Mouse (Mus musculus) embryonic facial prominence, embryonic 13.5 days (tissue): Measurements from ENCODE around the gene Bin2. TPM values are rescaled to one million over a fixed set of nuclear protein-coding genes. Genes with fewer than 3 reads are reported as not detected.

Experiments
- ATAC-seq: fragments of 200-750 bp; cut with Nextera tagmentation; 2 replicates; pipeline ENCODE4 v1.8.0; 2017; ENCODE audit warnings: low read depth; ENCODE audit not compliant: insufficient number of reproducible peaks, insufficient read depth, low FRiP score, low TSS enrichment
- H3K27ac ChIP-seq: fragments of 300-500 bp; sonication (generic); 2 replicates; pipeline ENCODE4 v1.5.1; 2015; ENCODE audit warnings: moderate library complexity, mild to moderate bottlenecking, inconsistent platforms
- H3K27me3 ChIP-seq: fragments of 300-500 bp; sonication (generic); 2 replicates; pipeline ENCODE4 v1.6.1; 2015; ENCODE audit warnings: mild to moderate bottlenecking, inconsistent platforms
- H3K36me3 ChIP-seq: fragments of 300-500 bp; sonication (generic); 2 replicates; pipeline ENCODE4 v1.6.1; 2015; ENCODE audit warnings: mild to moderate bottlenecking, inconsistent platforms
- H3K4me1 ChIP-seq: fragments of 300-500 bp; sonication (generic); 2 replicates; pipeline ENCODE4 v1.6.1; 2015; ENCODE audit warnings: inconsistent platforms
- H3K4me2 ChIP-seq: fragments of 300-500 bp; sonication (generic); 2 replicates; pipeline ENCODE4 v1.6.1; 2015; ENCODE audit warnings: moderate library complexity, mild to moderate bottlenecking, inconsistent platforms
- H3K4me3 ChIP-seq: fragments of 300-500 bp; sonication (generic); 2 replicates; pipeline ENCODE4 v1.5.1; 2015; ENCODE audit warnings: mild to moderate bottlenecking, inconsistent platforms
- H3K9ac ChIP-seq: fragments of 300-500 bp; sonication (generic); 2 replicates; pipeline ENCODE4 v1.6.1; 2015; ENCODE audit warnings: mild to moderate bottlenecking, inconsistent platforms
- H3K9me3 ChIP-seq: fragments of 300-500 bp; sonication (generic); 2 replicates; pipeline ENCODE4 v1.6.1; 2016; ENCODE audit warnings: inconsistent platforms
- WGBS: fragments of 180-500 bp; shearing (Covaris S2); methylation state at CpG from one replicate; pipeline ENCODE4 v1.1.7; 2015; ENCODE audit warnings: mixed read lengths; 5-methylcytosine and 5-hydroxymethylcytosine counted together
- polyA plus RNA-seq: library from polyadenylated mRNA; unstranded; fragments of >200 nt; fragmentation: Nextera tagmentation; extraction: Ambion mirVana; gene quantifications from 2 replicates; pipeline ENCODE4 v1.2.1, GENCODE M21; 2015

Gene Bin2
- polyA plus RNA-seq = 2.1 and 4.7 TPM in 2 replicates

DNA sequence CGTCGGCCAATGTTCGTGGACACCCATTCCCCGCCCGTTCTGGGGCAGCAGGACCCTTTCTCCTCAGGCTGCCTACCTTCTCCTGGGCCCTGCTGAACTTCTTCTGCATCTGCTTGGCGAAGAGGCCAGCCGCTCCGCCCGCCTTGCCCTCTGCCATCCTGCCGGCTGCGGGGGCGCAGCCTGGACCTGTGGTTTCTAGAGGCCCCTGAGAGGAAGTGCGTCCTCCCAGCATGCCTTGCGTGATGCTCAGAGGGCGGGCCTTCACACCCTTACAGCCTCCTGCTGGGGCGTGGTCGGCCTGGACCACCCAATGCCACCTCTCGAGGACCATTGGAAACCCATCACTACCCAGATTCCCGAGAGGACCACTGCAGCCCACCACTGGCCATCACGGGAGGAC is at the start of gene Bin2:
Bin2 (minus strand) TSS at position 217 of the 400 bp plus-strand sequence.
- no peak for ATAC-seq
- Histone ChIP-seq H3K27ac (no peak within 1 kb of the TSS), H3K4me2 (no peak within 1 kb of the TSS), H3K9ac (no peak within 1 kb of the TSS), H3K4me1 (peaks cover 13% of the 10 kb centered on the region), H3K9me3 (no peaks in the 10 kb centered on the region), H3K4me3 (no peak within 1 kb of the TSS), H3K36me3 (no peaks in the 10 kb centered on the region), H3K27me3 (no peaks in the 10 kb centered on the region)
- 94% methylated on average over 20 of the region's 20 CpGs for WGBS

DNA sequence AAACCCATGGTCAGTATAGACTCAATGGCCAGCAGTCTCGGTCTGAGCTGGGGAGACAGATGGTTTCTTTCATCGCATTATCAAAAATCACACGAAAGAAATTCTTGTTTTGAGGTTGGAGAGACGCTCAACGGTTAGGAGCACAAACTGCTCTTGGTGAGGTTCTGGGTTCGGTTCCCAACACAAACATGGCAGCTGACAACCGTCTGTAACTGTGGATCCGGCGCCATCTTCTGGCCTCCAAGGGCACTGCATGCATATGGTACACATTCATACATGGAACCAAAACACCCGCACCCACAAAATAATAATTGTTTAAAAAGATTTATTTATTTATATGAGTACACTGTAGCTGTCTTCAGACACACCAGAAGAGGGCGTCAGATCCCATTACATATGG is 49.2 kb upstream of the Bin2 start:
- no peak overlapping the region for H3K4me3 ChIP-seq
- H3K27me3 ChIP-seq = 0 out of 2 replicates have a peak, but pooled peaks cover 3% of the 10 kb centered on the region
- 80% methylated on average over 11 of the region's 11 CpGs for WGBS
- no peak overlapping the region for H3K9ac ChIP-seq
- H3K4me1 ChIP-seq = no peaks in the 10 kb centered on the region
- no peak for ATAC-seq
- no peaks in the 10 kb centered on the region for H3K9me3 ChIP-seq
- no peaks in the 10 kb centered on the region for H3K36me3 ChIP-seq
- H3K27ac ChIP-seq = no peak overlapping the region
- H3K4me2 ChIP-seq = no peak overlapping the region

DNA sequence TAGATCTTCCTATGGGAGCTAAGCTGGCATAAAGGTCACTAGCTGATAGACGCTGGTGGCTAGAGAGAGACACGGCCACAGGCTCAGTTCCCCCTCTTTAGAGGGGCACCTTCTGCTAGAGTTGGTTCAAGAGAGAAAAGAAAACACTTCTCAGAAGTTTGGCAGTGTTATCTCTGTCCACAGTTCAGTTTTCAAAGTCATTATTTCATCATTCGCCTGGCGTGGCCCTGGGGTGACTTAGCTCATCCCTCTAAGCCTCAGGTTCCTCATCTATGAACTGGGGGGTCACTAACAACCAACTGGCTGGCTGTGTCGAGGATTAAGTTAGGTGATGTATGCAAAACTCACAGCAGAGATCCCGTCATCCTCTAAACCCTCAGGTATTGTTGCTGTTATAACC is 48.6 kb upstream of the Bin2 start:
- 79% methylated on average over 6 of the region's 6 CpGs for WGBS
- ATAC-seq = no peak
- no peaks in the 10 kb centered on the region for H3K9me3 ChIP-seq
- no peak overlapping the region for H3K9ac ChIP-seq
- no peaks in the 10 kb centered on the region for H3K4me1 ChIP-seq
- H3K27ac ChIP-seq = no peak overlapping the region
- 0 out of 2 replicates have a peak, but pooled peaks cover 3% of the 10 kb centered on the region for H3K27me3 ChIP-seq
- H3K4me3 ChIP-seq = no peak overlapping the region
- H3K36me3 ChIP-seq = no peaks in the 10 kb centered on the region
- H3K4me2 ChIP-seq = no peak overlapping the region

DNA sequence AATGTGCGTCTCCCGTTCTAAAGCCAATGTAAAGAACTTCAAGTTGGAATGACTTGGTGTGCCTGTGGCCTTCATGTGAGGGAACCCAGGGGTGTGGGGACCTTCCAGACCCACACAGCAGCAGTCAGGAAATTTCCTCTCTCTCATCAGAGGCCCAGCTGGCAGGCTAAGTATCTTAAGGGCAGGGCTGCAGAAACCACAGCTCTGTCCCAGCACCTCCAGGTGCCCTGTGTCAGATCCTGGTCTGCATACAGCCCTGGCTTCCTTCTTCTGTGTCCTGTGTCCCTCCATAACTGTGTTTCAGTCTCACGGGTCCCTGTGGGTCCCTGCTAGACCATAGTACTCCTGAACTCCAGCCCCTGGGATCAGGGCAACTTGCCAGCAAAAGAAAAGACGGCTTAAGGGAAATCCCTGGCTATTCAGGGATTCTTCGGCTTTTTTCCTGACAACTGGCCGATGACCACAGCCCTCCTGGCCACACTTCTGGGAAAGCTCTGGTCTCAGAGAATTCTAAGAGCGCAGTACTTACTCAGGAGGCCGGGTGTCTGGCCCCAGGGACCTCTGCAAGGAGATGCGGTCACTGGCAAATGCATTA is 46.1 kb upstream of the Bin2 start:
- no peak overlapping the region for H3K27ac ChIP-seq
- H3K4me1 ChIP-seq = no peaks in the 10 kb centered on the region
- H3K27me3 ChIP-seq = no peaks in the 10 kb centered on the region
- no peak for ATAC-seq
- WGBS = 69% methylated on average over 9 of the region's 9 CpGs
- H3K9me3 ChIP-seq = no peaks in the 10 kb centered on the region
- no peak overlapping the region for H3K4me3 ChIP-seq
- no peak overlapping the region for H3K4me2 ChIP-seq
- no peaks in the 10 kb centered on the region for H3K36me3 ChIP-seq
- no peak overlapping the region for H3K9ac ChIP-seq

DNA sequence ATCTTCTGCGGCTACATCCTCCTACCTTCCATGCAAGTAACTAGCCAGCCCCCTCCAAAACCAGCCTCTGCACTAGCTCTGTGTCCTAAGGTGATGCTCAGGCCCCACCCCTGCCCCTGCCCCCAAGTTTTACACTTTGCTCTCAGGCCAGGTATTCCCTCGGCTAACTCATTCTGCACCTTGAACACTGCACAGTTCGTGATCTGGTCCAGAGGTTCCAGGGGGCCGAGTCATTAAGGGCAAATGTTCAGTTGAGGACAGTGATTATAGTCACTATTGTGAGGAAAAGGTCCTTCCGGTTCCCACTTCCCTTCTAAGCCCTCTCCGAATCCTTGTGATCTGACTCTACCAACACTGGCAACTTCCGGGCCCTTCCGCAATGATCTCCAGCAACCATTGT is 45.1 kb upstream of the Bin2 start:
- Histone ChIP-seq H3K9ac (no peak overlapping the region), H3K27me3 (no peaks in the 10 kb centered on the region), H3K9me3 (no peaks in the 10 kb centered on the region), H3K4me2 (no peak overlapping the region), H3K27ac (no peak overlapping the region), H3K4me1 (no peaks in the 10 kb centered on the region), H3K4me3 (no peak overlapping the region), H3K36me3 (no peaks in the 10 kb centered on the region)
- no peak for ATAC-seq
- WGBS = 90% methylated on average over 8 of the region's 8 CpGs

DNA sequence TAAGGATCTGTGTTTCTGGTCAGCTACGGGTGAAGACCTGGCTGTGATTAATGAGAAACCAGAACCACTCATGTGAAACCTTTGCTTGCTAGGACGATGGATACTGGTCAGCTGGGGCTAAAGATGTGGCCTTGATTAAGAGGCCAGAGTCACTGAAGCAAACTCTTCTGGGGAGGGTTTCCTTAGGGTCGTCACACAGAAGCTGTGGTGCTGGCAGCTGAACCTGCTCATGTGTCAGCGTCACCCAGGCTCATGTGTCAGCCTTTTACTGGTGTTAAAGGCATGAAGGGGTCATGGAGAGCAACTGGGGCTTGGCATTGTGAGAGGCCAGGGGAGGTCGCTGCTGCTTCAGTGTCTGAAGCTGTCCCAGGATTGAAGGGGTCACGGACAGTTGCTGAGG is 41.5 kb upstream of the Bin2 start:
- no peaks in the 10 kb centered on the region for H3K36me3 ChIP-seq
- H3K4me1 ChIP-seq = no peaks in the 10 kb centered on the region
- H3K27me3 ChIP-seq = no peaks in the 10 kb centered on the region
- no peaks in the 10 kb centered on the region for H3K9me3 ChIP-seq
- no peak overlapping the region for H3K9ac ChIP-seq
- H3K4me3 ChIP-seq = no peak overlapping the region
- H3K4me2 ChIP-seq = no peak overlapping the region
- 54% methylated on average over 6 of the region's 6 CpGs for WGBS
- H3K27ac ChIP-seq = no peak overlapping the region
- no peak for ATAC-seq

DNA sequence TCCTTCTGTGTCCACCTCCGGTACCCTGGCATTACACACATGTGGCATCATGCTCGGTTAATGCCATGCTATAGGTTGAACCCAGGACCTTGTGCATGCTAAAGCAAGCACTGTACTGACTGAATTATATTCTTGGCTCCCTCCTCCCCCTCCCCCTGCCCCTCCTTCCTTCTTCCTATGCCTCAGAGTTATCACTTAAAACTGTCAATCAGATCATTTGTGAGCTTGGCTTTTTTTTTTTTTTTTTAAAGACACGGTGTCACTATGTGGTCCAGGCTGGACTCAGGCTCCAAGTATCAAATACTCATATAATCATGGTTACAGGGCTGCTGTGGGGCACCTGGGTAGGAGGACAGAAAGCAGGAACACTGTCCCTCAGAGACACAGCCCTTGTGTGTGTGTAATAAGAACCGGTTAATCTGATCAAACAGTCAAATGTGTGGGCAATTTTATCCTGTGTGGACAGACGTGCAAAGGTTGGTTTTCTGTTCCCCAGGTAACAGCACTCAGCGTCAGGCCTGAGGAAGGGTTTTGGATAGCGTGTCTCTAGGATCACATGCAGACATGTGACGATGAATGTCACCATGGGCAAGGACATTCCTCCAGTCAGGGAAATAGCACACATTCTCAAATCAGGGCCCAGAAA is 39.2 kb upstream of the Bin2 start:
- Histone ChIP-seq H3K9ac (no peak overlapping the region), H3K27ac (no peak overlapping the region), H3K36me3 (no peaks in the 10 kb centered on the region), H3K9me3 (no peaks in the 10 kb centered on the region), H3K4me3 (no peak overlapping the region), H3K27me3 (peaks cover 12% of the 10 kb centered on the region), H3K4me1 (peaks cover 9% of the 10 kb centered on the region), H3K4me2 (no peak overlapping the region)
- WGBS = 68% methylated on average over 8 of the region's 8 CpGs
- no peak for ATAC-seq

DNA sequence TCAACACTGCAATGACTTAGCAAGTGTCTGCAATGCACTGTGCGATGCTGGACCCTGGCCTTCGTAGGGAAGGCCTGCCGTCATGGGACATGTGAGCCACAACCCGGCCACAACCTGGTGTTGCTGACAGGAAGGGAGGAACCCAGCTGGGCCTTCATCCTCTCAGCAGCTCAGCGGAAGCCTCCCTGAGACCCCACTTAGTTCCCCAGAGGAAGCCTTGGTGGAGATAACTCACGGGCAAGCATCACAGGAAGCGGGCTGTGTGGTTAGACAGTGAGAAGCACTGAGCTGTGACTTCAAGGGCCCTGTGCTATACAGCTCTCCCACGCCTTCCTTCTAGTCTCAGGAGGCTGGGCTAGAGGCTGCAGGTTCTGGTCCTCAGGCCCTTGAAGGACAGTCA is 36.9 kb upstream of the Bin2 start:
- 68% methylated on average over 8 of the region's 8 CpGs for WGBS
- no peak for ATAC-seq
- no peaks in the 10 kb centered on the region for H3K9me3 ChIP-seq

DNA sequence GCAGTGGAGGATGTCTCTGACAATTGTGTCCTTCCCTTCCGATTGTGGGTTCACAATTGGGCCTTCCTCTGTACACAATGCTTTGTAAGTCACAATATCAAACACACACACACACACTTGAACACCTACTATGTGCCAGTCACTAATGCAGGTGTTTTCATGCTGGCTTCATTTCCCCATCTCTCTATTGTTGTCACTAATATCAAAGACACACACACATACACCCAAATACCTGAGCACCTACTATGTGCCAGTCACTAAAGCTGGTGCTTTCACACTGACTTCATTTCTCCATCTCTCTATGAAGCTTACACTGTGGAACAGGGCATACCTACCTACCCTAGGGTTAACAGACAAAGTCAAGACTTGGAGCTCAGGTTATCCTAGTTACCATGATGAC is 36.0 kb upstream of the Bin2 start:
- H3K27me3 ChIP-seq = peaks cover 22% of the 10 kb centered on the region
- peaks cover 10% of the 10 kb centered on the region for H3K4me1 ChIP-seq
- no peak overlapping the region for H3K4me3 ChIP-seq
- no peak overlapping the region for H3K27ac ChIP-seq
- no peak overlapping the region for H3K9ac ChIP-seq
- no peak overlapping the region for H3K4me2 ChIP-seq
- 92% methylated on average over 1 of the region's 1 CpGs for WGBS
- ATAC-seq = no peak
- no peaks in the 10 kb centered on the region for H3K9me3 ChIP-seq
- no peaks in the 10 kb centered on the region for H3K36me3 ChIP-seq

More for the DNA sequence above, 36.9 kb upstream of the Bin2 start:
- Histone ChIP-seq H3K4me1 (peaks cover 10% of the 10 kb centered on the region), H3K27me3 (peaks cover 22% of the 10 kb centered on the region), H3K4me2 (no peak overlapping the region), H3K36me3 (no peaks in the 10 kb centered on the region), H3K4me3 (no peak overlapping the region), H3K27ac (no peak overlapping the region), H3K9ac (no peak overlapping the region)

DNA sequence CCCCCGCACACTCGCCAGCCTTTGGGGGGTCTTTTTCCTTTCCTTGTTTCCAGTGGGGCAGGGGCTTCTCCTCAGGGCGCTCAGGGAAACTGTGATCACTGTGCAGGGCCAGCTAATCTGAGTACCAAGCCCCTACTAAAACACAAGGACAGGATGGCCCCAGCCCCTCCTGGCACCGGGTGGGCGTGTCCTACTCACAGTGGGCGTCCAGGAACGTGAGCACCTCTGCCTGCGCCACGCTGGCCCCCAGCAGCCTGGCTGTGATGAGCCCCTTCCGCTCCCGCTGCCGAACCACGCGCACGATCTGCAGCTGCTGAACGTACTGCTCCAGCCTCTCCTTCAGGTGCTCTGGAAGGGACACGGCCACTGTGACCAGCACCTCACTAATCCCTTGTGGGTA is 34.6 kb upstream of the Bin2 start:
- ATAC-seq = no peak
- Histone ChIP-seq H3K4me1 (peaks cover 10% of the 10 kb centered on the region), H3K27ac (no peak overlapping the region), H3K27me3 (peaks cover 22% of the 10 kb centered on the region), H3K9me3 (no peaks in the 10 kb centered on the region), H3K36me3 (no peaks in the 10 kb centered on the region), H3K4me2 (peak overlapping the region; percentile 53), H3K4me3 (peak overlapping the region; percentile 18), H3K9ac (peak overlapping the region; percentile 51)
- 4% methylated on average over 17 of the region's 17 CpGs for WGBS

DNA sequence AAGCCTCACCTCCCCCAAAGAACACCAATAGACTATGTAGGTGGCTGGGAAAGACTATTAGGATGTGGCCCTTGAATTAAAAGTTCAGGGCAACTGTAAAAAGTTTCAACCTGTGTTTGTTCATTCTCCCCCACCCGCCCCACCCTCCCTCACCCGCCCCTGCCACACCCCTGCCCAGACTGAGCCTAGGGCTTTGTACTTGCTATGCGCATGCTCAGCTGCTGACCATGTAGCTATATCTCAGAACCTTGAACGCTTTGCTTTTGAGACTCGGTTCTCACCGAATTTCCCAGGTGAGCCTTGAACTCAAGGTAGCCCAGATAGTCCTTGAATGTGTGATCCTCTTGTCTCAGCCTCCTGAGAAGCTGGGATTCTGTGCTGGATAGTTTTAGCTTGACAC is 32.5 kb upstream of the Bin2 start:
- Histone ChIP-seq H3K36me3 (no peaks in the 10 kb centered on the region), H3K4me2 (no peak overlapping the region), H3K27me3 (peaks cover 22% of the 10 kb centered on the region), H3K27ac (no peak overlapping the region), H3K9ac (no peak overlapping the region), H3K9me3 (no peaks in the 10 kb centered on the region), H3K4me3 (no peak overlapping the region), H3K4me1 (peaks cover 10% of the 10 kb centered on the region)
- ATAC-seq = no peak
- WGBS = 77% methylated on average over 6 of the region's 6 CpGs

DNA sequence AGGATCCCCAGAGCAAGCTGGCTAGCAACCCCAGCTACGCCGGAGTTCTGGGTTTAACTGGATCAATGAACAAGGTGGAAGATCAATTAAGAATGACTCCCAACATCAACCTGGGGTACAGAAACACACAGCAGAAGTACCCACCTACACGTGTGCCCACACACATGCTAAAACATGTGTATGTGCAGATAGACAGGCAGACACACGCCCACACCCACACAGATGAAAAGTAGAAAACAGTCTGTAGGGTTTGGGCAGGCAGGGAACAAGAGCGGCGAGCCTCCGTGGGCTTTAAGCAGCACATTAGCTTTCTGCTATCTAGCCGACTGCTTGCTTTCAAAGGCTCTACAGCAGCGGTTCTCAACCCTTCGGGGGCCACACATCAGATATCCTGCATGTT is 31.8 kb upstream of the Bin2 start:
- H3K4me2 ChIP-seq = no peak overlapping the region
- H3K36me3 ChIP-seq = no peaks in the 10 kb centered on the region
- ATAC-seq = no peak
- H3K27ac ChIP-seq = no peak overlapping the region
- 63% methylated on average over 10 of the region's 10 CpGs for WGBS
- H3K9ac ChIP-seq = no peak overlapping the region
- H3K4me3 ChIP-seq = no peak overlapping the region
- H3K4me1 ChIP-seq = peaks cover 10% of the 10 kb centered on the region
- peaks cover 22% of the 10 kb centered on the region for H3K27me3 ChIP-seq
- no peaks in the 10 kb centered on the region for H3K9me3 ChIP-seq
